Mouse (Mus musculus): ENCODE data around the gene Map3k7cl. TPM values are rescaled to one million over a fixed set of nuclear protein-coding genes. Genes with fewer than 3 reads are reported as not detected.

Gene Map3k7cl
- total RNA-seq (2017): not detected in 2 replicates

DNA sequence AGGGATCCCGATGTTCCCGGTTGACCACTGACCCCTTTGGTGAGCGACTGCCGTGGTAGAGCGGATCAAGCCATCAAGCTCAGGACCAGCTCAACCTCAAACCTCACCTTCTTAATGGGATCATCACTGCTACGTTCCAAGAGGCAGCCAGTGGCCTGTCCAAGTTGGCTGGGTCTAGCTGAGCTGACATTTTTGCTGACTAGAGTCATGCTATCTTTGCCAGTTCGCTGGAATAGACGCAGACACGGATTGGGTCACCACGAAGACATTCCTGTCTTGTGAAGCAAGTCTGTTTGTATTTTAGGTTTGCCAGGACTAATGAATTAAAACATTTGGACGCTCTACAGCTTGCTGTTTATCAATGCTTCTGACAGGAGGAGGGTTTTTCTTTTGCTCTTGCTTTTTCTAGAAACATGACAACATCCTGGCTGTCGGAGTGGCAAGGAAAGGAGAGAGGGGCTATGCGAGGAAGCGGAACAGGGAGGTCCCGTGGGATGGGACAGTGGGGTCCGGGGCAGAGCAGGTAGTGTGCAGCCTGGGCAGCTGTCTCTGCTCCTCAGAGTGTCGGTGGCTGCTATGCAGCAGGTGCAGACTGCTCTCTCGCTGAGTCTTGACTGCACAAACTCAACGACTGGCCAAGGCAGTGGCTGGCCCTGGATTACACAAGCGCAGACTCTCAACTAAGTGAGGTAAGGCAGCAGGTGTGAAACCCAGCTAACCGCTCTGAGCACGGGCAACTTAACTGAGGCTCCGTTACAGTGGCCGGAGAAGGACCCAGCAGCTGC lies at the start of gene Map3k7cl:
TSS of gene Map3k7cl (plus strand) at position 424 of the 785 bp plus-strand sequence.
- no peak for ATAC-seq (replicated peaks in 1 of 2; ENCODE audit: insufficient read depth in 1 of 2, low FRiP score in 2 of 2, low TSS enrichment in 1 of 2, low read depth in 1 of 2, poor library complexity in 2 of 2, severe bottlenecking in 2 of 2)

DNA sequence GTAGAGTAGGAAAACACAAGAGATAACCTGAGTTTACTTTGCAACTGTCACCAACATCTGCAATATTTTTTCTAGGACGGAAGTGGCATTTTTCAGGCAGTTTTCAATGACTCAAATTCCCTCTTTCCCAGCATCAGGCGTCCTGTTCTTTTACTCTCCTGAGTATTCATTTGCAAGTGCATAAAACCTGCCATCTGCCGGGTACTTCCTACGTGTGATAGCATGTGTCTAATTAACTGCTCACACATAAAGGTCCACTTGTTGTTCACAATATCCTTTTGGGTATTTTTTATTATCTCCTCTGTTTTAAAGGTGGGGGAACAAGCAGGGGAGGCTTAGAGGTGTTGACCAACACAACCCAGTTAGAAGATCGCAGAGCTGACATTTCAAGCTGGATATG lies 41.4 kb upstream of the Map3k7cl start:
- ATAC-seq (replicated peaks in 1 of 2; ENCODE audit: insufficient read depth in 1 of 2, low FRiP score in 2 of 2, low TSS enrichment in 1 of 2, low read depth in 1 of 2, poor library complexity in 2 of 2, severe bottlenecking in 2 of 2): no peak

DNA sequence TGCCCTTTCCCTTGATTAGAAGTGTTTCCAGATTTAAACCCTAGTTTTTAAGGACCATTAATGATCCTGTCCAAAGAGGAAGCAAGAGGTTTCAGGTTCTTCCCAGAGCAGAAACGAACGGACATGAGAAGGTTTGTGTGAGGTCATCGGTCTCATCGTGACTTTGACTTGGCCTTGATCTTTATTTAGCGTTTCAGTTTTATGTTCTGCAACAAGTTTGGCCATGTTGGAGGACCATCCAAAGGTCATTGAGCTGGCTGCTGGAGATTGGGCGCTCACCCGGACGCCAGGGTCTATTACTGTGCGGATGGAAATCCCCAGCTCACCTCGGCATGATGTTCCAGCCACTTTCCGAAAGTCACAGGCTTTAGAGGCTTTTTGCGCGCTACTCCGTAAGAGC lies 40.8 kb upstream of the Map3k7cl start:
- ATAC-seq (replicated peaks in 1 of 2; ENCODE audit: insufficient read depth in 1 of 2, low FRiP score in 2 of 2, low TSS enrichment in 1 of 2, low read depth in 1 of 2, poor library complexity in 2 of 2, severe bottlenecking in 2 of 2): no peak

DNA sequence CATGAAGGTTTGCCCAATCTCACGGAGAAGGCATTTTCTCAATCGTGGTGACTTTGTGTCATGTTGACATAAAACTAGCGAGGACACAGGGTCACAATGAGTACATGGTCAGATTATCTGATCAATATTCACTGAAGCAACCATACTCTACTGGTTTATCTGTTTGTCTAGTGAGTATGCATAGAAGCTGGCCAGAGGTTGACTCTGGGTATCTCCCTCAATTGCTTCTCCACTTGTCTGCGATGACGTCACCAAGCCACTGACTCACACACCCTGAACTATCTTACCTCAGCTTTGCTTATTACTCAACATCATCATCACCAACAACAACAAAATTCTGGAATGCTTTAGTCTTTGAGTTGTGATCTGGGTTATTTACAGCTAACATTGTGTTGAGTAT lies 28.9 kb upstream of the Map3k7cl start:
- ATAC-seq (replicated peaks in 1 of 2; ENCODE audit: insufficient read depth in 1 of 2, low FRiP score in 2 of 2, low TSS enrichment in 1 of 2, low read depth in 1 of 2, poor library complexity in 2 of 2, severe bottlenecking in 2 of 2): no peak

DNA sequence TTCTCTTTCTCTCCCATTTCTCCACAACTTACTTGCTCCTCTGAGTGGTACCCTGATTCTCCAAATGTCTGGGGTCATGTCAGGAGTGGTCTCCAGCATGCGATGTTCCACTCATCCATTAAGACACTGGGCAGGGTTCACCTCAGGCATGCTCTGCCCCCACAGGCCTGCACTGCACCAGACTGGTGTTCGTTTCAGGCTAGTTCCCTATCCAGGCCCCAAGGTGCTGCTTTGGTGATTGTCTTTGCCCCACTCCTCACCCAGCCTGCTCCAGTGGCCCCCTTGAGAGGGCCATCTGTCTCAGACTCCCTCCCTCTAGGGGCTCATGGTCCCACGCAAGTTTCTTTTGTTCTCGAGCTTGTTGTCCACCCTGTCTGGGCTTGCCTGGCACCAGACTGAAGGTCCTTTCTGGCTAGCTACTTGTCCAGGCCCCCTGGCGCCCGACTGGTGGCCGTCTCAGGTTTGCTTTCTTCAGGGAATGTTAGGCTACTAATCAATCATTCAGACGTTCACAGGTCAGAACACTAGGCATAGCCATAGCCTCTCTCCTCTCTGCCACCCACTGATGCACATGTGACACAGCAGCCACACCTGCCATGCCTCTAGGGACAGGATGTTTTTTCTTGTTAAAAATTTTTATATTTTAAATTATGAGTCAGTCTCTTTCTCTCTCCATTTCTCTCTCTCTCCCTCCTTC lies 25.4 kb upstream of the Map3k7cl start:
- no peak for ATAC-seq (replicated peaks in 1 of 2; ENCODE audit: insufficient read depth in 1 of 2, low FRiP score in 2 of 2, low TSS enrichment in 1 of 2, low read depth in 1 of 2, poor library complexity in 2 of 2, severe bottlenecking in 2 of 2)

DNA sequence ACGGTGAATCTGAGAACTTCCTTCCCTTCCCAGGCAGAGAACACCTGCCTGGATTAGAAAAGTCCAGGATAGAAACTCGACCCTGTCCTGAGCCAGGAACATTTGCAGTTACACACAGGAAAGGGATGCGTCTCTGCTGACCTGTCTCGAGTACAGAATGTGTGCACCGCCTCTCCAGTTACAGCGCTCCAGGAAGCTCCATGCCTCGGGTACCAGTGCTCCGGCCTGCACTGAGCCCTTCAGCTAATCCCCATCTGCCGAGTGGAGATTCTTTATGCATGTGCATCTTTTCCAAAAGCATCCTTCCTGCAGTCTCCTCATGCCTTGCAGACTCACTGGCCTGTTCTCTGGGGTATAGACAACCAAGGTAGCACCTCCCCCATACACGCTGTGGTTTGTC lies 24.4 kb upstream of the Map3k7cl start:
- no peak for ATAC-seq (replicated peaks in 1 of 2; ENCODE audit: insufficient read depth in 1 of 2, low FRiP score in 2 of 2, low TSS enrichment in 1 of 2, low read depth in 1 of 2, poor library complexity in 2 of 2, severe bottlenecking in 2 of 2)

DNA sequence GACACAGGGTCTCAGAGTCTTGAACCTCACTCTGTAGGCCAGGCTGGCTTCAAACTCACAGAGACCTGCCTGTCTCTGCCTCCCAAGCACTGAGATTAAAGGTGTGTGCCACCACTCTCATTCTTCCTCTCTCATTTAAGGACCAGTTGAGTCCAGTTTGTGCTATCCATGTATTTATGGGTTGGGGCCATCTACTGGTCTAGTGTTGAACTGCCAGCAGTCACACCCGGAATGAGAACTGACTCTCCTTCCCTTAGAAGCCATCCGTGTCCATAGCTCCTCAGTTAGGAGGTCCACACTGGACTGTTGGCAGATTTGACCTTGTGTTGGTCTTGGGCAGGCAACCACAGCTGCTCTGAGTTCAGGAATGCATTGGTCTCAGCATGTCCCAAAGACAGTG lies 4.8 kb upstream of the Map3k7cl start:
- ATAC-seq (replicated peaks in 1 of 2; ENCODE audit: insufficient read depth in 1 of 2, low FRiP score in 2 of 2, low TSS enrichment in 1 of 2, low read depth in 1 of 2, poor library complexity in 2 of 2, severe bottlenecking in 2 of 2): peak; percentile 51 to 56; a peak in 3 of 4 replicates

DNA sequence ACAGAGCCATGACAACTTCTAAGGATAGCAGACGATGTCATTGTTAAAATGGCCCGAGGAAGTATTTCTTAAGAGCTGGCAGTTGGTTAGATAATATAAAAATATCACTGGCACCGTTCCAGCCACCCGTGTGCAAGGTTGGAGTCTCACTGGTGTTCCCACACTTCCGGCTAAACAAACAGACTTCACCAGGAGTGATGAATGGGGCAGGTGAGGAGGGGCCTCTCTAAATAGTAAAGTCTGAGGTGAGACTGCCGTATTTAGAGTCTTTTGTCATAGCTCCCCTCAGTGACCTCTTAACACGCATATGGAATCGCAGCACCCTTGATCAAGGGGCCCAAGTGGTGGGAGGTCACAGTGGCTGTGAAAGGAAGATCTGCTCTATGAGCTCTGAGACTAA lies 3.2 kb downstream of the Map3k7cl start:
- ATAC-seq (replicated peaks in 1 of 2; ENCODE audit: insufficient read depth in 1 of 2, low FRiP score in 2 of 2, low TSS enrichment in 1 of 2, low read depth in 1 of 2, poor library complexity in 2 of 2, severe bottlenecking in 2 of 2): no peak

DNA sequence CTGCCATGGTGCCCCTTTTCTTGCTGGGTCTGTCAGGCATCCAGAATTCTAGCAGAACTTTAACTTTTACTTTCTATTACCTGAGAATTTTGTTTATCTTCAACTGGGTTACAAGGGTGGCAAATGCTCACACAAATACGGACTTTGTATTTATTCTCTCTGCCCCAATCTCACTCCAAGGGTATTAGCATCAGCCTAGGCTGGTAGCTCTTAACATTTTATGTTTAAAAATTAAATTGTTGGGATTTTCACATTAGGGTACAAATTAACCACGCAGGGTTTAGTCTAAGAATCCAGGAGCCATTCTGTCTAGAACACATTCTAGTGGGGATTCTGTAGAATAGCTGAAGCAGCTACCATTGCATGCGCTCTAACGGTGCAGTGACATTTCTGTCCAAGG lies 8.4 kb downstream of the Map3k7cl start:
- ATAC-seq (replicated peaks in 1 of 2; ENCODE audit: insufficient read depth in 1 of 2, low FRiP score in 2 of 2, low TSS enrichment in 1 of 2, low read depth in 1 of 2, poor library complexity in 2 of 2, severe bottlenecking in 2 of 2): no peak

DNA sequence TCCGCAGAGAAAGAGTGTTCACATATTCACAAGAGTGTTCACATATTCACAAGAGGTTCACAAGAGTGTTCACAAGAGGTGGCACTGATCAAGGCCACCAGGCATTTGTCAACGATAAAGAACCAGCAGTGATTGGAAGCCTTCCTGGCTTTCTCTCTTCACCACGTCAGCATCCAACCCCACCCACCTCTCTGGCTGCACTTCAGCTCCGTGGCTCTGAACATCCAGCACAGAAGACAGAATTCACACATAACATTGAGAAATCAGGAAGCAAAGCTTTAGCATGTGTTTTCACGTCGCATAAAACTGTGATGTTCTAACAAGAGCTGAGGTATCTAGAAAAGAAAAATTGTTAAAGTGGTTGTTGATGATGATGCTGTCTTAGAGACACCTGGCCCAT lies 10.4 kb downstream of the Map3k7cl start:
- ATAC-seq (replicated peaks in 1 of 2; ENCODE audit: insufficient read depth in 1 of 2, low FRiP score in 2 of 2, low TSS enrichment in 1 of 2, low read depth in 1 of 2, poor library complexity in 2 of 2, severe bottlenecking in 2 of 2): no peak

DNA sequence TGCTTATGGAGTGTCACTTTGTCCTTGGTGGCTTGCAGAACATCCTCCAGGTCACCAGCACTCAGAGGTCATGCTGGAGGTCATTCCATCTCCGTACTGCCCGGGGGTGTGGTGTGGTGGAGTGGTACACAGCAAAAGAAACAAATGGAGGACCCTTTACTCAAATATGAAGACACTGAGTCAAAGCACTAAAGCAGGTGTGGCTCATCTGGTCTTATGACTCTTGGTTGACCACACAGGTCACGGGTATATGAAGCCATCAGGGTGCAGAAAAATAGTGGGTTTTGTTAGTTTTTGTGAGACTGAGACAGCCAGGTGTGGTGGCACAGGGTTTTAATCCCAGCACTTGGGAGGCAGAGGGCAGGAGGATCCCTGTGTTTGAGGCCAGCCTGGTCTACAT lies 11.4 kb downstream of the Map3k7cl start:
- no peak for ATAC-seq (replicated peaks in 1 of 2; ENCODE audit: insufficient read depth in 1 of 2, low FRiP score in 2 of 2, low TSS enrichment in 1 of 2, low read depth in 1 of 2, poor library complexity in 2 of 2, severe bottlenecking in 2 of 2)

DNA sequence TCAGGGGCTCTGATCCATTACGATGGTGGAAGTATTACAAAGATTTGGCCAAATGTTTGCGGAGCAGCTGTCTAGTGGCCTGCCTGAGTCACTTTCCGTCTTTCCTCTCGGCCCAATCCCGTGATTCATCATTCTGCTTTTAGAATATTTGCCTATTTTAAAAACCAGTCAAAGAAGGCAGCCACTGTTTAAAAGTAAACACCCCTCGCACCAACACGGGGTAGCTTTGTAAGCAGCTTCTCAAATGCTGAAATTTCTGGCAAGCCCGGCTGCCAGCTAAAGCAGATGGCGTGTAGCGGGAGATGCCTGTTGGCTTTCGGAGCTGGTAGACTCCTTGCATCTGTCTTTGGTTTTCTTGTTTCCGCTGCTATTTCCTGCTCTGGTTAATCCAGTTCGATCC lies 14.4 kb downstream of the Map3k7cl start:
- ATAC-seq (replicated peaks in 1 of 2; ENCODE audit: insufficient read depth in 1 of 2, low FRiP score in 2 of 2, low TSS enrichment in 1 of 2, low read depth in 1 of 2, poor library complexity in 2 of 2, severe bottlenecking in 2 of 2): no peak

DNA sequence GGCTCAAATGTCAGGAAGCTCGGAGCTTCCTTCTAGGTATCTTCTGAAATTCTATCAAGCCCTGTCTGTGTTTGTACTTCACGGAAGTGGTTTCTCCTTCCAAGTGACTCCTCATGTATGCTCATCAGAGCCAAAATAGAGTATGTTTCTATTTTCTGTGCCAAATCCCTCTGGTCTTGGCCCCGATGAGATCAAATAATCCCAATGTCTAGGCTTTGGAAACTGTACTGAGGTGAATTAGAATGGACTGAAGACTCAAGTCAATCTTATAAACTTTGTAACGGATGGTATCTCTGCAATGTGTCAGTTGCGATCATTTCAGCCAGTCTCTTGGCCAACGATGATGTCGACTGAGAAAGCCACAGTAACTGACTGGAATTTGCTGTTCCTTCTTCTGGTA lies 15.1 kb downstream of the Map3k7cl start:
- ATAC-seq (replicated peaks in 1 of 2; ENCODE audit: insufficient read depth in 1 of 2, low FRiP score in 2 of 2, low TSS enrichment in 1 of 2, low read depth in 1 of 2, poor library complexity in 2 of 2, severe bottlenecking in 2 of 2): no peak

DNA sequence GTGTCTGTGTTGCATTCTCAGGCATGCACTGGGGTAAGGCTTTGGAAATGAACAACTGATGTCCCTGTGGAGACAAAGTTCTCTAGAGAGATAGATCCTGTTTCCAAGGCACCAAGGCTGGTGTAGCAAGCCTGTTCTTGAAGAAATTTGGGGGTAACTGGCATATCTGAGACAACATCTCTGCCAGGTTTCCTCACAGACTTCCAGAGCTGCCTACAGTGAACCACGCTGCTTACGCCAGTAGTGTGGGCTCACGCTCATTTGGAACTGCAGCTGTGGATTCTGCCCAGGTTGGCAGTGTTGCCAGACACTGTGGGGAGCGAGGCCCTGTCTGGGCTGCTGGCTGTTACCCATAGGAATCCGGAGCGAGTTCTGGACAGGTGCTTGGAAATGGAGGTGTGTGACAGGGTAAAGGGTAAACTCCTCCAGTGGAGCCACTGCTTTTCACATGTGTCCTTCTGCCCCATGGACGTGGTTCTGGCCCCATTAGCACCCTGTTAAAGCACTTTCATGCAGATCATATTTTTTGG lies 16.5 kb downstream of the Map3k7cl start:
- no peak for ATAC-seq (replicated peaks in 1 of 2; ENCODE audit: insufficient read depth in 1 of 2, low FRiP score in 2 of 2, low TSS enrichment in 1 of 2, low read depth in 1 of 2, poor library complexity in 2 of 2, severe bottlenecking in 2 of 2)

DNA sequence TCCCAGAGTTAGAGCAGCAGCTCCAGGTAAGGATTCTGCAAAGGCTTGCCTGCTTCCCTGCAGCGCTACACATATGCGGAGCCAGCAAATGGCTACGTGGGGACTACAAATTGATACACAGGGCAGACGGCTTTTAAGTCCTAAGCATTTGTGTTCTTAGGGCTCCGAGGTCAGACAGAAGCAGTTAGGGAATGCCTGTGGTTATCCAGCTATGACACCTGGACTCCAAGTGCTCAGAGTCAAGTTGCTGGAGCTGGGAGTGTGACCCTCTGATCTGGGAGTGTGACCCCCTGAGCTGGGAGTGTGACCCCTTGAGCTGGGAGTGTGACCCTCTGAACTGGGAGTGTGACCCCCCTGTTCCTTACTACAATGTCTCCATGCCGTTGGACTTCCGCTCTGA lies 17.2 kb downstream of the Map3k7cl start:
- ATAC-seq (replicated peaks in 1 of 2; ENCODE audit: insufficient read depth in 1 of 2, low FRiP score in 2 of 2, low TSS enrichment in 1 of 2, low read depth in 1 of 2, poor library complexity in 2 of 2, severe bottlenecking in 2 of 2): no peak

DNA sequence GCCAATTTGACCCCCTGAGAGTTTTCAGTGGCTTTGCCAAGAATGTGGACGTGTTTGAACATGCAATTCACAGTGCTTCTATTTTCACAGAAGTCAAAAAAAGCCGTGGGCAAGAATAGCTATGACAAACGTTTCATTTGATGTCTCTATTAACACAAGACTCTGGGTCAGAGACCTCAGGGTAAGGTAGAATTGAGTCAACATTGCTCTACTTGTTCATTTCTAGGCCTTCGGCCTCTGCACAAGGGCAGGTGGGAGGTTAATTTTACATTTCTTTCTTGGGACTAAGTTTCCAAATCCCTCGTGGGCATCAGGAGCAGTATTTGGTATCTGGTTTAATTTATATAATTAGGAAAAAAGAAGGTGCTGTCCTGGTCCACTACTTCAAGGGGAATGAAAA lies 20.3 kb downstream of the Map3k7cl start:
- ATAC-seq (replicated peaks in 1 of 2; ENCODE audit: insufficient read depth in 1 of 2, low FRiP score in 2 of 2, low TSS enrichment in 1 of 2, low read depth in 1 of 2, poor library complexity in 2 of 2, severe bottlenecking in 2 of 2): no peak

DNA sequence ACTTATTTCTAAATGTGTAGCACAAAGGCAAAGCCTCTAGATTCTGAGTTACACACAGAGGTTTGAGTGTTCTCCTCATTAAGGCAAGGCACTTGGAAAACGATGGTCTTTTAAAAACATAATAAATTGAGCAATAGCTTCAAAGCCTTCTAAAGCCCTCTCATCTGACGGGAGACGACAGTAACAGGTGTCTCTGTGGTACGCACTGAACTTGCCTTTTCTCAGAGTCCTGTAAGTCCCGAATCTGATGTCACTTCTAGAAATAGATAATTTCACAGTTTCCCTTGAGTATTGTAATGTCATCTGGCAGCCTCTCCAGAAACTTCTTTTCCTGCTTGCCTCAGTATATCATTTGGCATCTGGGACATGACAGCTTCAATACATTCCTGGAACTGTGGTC lies 21.0 kb downstream of the Map3k7cl start:
- ATAC-seq (replicated peaks in 1 of 2; ENCODE audit: insufficient read depth in 1 of 2, low FRiP score in 2 of 2, low TSS enrichment in 1 of 2, low read depth in 1 of 2, poor library complexity in 2 of 2, severe bottlenecking in 2 of 2): no peak

DNA sequence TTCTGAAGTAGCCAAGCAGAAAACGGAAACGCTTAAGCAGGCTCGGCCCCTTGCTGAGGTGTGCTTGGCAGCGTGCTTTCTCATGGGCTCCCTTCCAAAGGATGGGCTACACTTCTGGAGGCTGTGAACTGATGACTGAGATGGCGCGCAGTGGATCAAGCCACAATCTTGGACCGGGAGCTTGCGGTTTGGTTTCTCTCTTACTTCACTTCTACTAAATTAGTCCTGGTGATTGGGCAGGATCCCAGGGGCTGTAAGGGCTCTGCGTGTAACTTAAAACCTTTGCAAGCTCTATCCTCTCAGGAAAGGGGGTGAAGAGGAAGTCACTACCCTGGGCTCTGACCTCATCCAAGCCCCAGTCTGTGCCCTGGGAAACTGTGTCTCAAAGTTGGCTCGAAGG lies 22.5 kb downstream of the Map3k7cl start:
- ATAC-seq (replicated peaks in 1 of 2; ENCODE audit: insufficient read depth in 1 of 2, low FRiP score in 2 of 2, low TSS enrichment in 1 of 2, low read depth in 1 of 2, poor library complexity in 2 of 2, severe bottlenecking in 2 of 2): peak; percentile 85 to 90

DNA sequence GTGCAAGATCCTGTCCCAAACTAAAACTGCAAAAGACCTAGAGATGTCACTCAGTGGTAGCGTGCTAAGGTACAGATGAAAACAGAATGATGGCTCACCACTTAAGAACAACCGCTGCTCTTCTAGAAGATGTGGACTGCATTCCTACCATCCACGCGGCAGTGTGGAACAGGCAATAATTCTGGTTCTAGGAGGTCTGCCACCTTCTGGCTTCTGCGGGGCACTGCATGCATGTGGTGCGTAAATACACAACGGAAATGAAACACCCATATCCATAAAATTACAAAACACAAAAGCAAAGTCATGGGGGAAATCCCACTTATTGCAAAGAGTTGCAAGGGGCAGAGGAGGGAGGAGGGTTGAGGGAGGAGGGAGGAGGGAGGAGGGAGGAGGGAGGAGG lies 25.8 kb downstream of the Map3k7cl start:
- ATAC-seq (replicated peaks in 1 of 2; ENCODE audit: insufficient read depth in 1 of 2, low FRiP score in 2 of 2, low TSS enrichment in 1 of 2, low read depth in 1 of 2, poor library complexity in 2 of 2, severe bottlenecking in 2 of 2): no peak
